Mouse (Mus musculus) right cerebral cortex, postnatal 36 days (tissue): ENCODE measurements around the gene Cyp2c38.
"Not testable (repeated sequence)": the region's sequence is repeated elsewhere in the genome, so short reads cannot be mapped to it uniquely, and the experiment has no call there.

Source experiments
- DNase-seq, 2 experiments: peaks; one replicate each; pipeline ENCODE4 v3.0.0; 2022; ENCODE audit warnings: low spot score in 2 of 2, mixed read lengths in 1 of 2

The Cyp2c38 gene

DNA sequence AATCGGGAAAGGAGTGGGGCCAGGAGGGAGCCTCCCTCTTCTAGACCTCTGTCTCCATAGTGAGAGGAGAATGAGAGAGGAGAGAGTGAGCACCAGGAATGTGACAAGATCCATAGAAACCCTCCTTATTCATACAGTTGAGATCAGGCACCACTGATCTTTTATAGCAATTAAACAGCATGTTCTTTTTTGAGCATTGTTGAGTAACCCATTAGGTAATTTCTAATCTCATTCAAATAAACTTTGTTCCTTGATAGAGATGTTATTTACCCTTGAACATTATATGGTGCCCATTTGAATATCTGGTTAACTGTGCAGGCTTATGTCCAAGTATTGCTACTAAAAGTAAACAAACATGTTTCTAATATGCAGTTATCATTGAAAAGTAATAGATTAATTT is at the start of gene Cyp2c38:
Cyp2c38 (minus strand) TSS at position 135 of the 400 bp plus-strand sequence.
- no peak for DNase-seq

DNA sequence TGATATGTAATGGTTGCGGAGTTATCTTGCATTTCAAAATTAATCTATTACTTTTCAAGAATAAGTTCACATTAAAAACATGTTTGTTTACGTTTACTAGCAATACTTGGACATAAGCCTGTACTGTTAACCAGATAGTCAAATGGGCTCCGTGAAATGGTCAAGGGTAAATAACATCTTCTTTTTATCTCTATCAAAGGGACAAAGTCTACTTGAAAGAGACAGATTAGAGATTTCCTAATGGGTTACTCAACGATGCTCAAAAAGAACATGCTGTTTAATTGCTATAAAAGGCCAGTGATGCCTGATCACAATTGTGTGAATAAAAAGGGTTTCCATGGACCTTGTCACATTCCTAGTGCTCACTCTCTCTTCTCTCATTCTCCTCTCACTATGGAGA is 47.7 kb upstream of the Cyp2c38 start, which contains the start of gene Cyp2c39:
Cyp2c39 (plus strand) TSS at position 329 of the 400 bp plus-strand sequence.
- no peak for DNase-seq

DNA sequence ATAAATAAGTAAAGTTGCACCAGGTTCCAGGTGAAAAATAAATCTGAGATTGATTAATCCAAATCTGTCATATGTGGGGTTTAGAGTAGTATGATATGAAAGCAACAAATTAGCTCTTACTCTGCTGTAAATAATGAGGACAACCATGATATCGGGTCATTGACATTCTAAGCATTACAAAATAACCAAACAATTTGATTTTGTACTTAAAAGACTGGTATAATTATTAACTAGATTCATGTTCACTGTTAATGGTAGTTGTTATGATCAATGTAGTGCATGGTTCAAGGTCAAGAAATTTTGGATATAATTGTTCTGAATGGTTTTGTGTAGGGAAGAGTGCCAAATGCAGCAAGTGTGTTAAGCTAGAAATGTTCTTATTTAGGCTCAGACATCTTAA is 46.7 kb upstream of the Cyp2c38 start:
- no peak for DNase-seq

DNA sequence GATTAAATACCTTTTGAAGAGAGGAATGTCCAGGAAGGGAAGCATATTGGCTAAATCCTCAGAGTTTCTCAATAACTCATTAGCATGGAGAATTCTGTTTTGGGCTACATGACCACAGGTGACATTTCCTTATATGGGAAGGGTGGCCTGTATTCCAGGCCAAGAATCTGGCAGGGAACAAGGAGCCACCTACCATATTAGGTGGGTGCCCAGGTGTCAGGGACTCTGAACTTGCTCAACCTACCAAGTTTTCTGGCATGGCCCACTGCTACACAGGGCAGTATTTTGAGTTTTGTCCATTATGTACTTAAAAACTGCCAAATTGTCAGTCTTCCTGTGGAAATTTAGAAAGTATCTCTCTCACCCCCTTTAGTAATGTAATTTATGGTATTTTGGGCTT is 43.5 kb upstream of the Cyp2c38 start:
- no peak for DNase-seq

DNA sequence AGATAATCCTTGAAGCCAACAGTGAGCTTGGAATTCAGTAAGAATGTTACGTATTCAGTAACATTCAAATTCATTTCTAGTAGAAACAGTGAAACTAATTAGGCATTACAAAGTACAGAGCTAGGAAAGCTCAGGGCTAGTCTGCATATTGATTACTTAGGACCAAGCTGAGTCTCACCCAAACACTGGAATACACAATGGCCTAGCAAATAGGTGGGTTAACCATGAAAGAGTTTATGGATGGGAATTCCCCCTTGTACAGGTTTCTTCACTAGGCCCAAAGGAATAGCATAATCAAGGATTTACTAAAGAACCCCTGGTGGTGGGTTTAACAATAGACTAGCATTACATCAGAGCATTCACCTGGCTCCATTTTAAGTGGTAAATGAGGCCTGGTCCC is 21.1 kb upstream of the Cyp2c38 start:
- not testable (repeated sequence) for DNase-seq

DNA sequence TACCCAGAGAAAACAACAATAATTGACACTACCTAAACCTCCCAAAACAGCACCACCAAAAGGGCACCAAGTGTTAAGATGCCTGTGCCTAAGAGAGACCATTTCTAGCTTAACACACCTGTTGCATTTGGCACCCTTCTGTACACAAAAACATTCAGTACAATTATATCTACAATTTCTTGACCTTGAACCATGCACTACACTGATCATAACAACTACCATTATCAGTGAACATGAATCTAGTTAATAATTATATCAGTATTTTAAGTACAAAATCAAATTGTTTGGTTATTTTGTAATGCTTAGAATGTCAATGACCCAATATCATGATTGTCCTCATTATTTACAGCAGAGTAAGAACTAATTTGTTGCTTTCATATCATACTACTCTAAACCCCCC is 1.0 kb upstream of the Cyp2c38 start:
- no peak for DNase-seq
